Mouse (Mus musculus) myocyte (in vitro differentiated cells): Measurements from ENCODE around the gene Elavl1. TPM values are rescaled to one million over a fixed set of nuclear protein-coding genes. Genes with fewer than 3 reads are reported as not detected.

ENCODE experiments used
- H3K27me3 ChIP-seq: one replicate; pipeline ENCODE4 v1.6.1; 2011; ENCODE audit not compliant: control insufficient read depth, insufficient read depth, insufficient read length
- H3K36me3 ChIP-seq: one replicate; pipeline ENCODE4 v1.6.1; 2011; ENCODE audit not compliant: control insufficient read depth, insufficient read depth
- H3K4me2 ChIP-seq: one replicate; pipeline ENCODE4 v1.6.1; 2011; ENCODE audit warnings: low read depth, control low read depth
- H3K4me3 ChIP-seq: one replicate; pipeline ENCODE4 v1.5.1; 2011; ENCODE audit warnings: mild to moderate bottlenecking, control low read depth, moderate library complexity
- H3K79me2 ChIP-seq: one replicate; pipeline ENCODE4 v1.6.1; 2011; ENCODE audit not compliant: control insufficient read depth, insufficient read depth
- H3ac ChIP-seq: one replicate; pipeline ENCODE4 v1.6.1; 2011; ENCODE audit not compliant: control insufficient read depth, insufficient read length
- CEBPB ChIP-seq: IDR thresholded peaks from 2 replicates; pipeline ENCODE4 v1.6.1; 2011; ENCODE audit warnings: mild to moderate bottlenecking, moderate library complexity; ENCODE audit not compliant: poor library complexity, insufficient read depth, severe bottlenecking
- E2F4 ChIP-seq: IDR thresholded peaks from one replicate; pipeline ENCODE4 v1.6.1; 2011; ENCODE audit warnings: mild to moderate bottlenecking, control low read depth, moderate library complexity; ENCODE audit not compliant: insufficient read depth
- MAX ChIP-seq: IDR thresholded peaks from one replicate; pipeline ENCODE4 v1.6.1; 2011; ENCODE audit warnings: low read depth, mild to moderate bottlenecking, control low read depth
- MYOD1 ChIP-seq, 3 experiments: IDR thresholded peaks; one replicate each; pipeline ENCODE4 v1.6.1; 2011; ENCODE audit warnings: control low read depth in 2 of 3, low read depth in 2 of 3, mild to moderate bottlenecking in 2 of 3, moderate library complexity in 1 of 3; ENCODE audit not compliant: insufficient read length in 2 of 3, control insufficient read depth in 1 of 3
- MYOG ChIP-seq, 3 experiments: IDR thresholded peaks; one replicate each; pipeline ENCODE4 v1.6.1; 2011; ENCODE audit warnings: control low read depth in 2 of 3, low read depth in 2 of 3, mild to moderate bottlenecking in 2 of 3; ENCODE audit not compliant: insufficient read length in 2 of 3, control insufficient read depth in 1 of 3, insufficient read depth in 1 of 3
- POLR2A ChIP-seq: IDR thresholded peaks from one replicate; pipeline ENCODE4 v1.6.1; 2011; ENCODE audit warnings: low read depth, mild to moderate bottlenecking, control low read depth, moderate library complexity; ENCODE audit not compliant: insufficient read length
- POLR2AphosphoS2 ChIP-seq: IDR thresholded peaks from one replicate; pipeline ENCODE4 v1.6.1; 2011; ENCODE audit warnings: low read depth, control low read depth; ENCODE audit not compliant: insufficient read length
- REST ChIP-seq: IDR thresholded peaks from one replicate; pipeline ENCODE4 v1.6.1; 2011; ENCODE audit warnings: mild to moderate bottlenecking, control low read depth, moderate library complexity; ENCODE audit not compliant: insufficient read depth, insufficient read length
- SRF ChIP-seq: IDR thresholded peaks from one replicate; pipeline ENCODE4 v1.6.1; 2011; ENCODE audit warnings: low read depth; ENCODE audit not compliant: control insufficient read depth, insufficient read length
- TCF12 ChIP-seq: IDR thresholded peaks from one replicate; pipeline ENCODE4 v1.6.1; 2011; ENCODE audit warnings: mild to moderate bottlenecking, control low read depth; ENCODE audit not compliant: poor library complexity, insufficient read depth, severe bottlenecking
- TCF3 ChIP-seq: IDR thresholded peaks from one replicate; pipeline ENCODE4 v1.6.1; 2011; ENCODE audit warnings: low read depth, control low read depth; ENCODE audit not compliant: insufficient read length
- USF1 ChIP-seq: IDR thresholded peaks from one replicate; pipeline ENCODE4 v1.6.1; 2011; ENCODE audit warnings: low read depth, mild to moderate bottlenecking, control low read depth, moderate library complexity
- polyA plus RNA-seq: library from polyadenylated mRNA; unstranded; fragments of >200 nt; fragmentation: generic; extraction: Trizol; gene quantifications from one replicate; pipeline ENCODE4 v1.2.1, GENCODE M21; 2012; ENCODE audit warnings: missing spikeins

Elavl1 gene
- polyA plus RNA-seq, 1 experiment = 44.2 TPM

DNA sequence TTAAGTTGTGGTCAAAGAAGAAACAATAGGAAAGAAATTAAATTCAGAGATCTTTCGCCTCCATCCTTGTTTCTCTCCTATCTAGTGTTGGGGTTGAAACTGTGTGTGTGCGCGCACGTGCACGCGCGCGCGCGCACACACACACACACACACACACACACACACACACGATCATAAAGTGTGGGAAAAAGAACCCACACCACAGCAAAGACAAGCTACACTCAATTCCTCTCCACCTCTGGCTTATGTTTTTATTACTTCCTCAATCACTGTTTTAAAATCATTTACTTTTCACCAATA, 5.7 kb downstream of the Elavl1 start:
- peaks cover 100% of the 10 kb centered on the region for H3K79me2 ChIP-seq
- peaks cover 18% of the 10 kb centered on the region for H3K36me3 ChIP-seq
- H3ac ChIP-seq = no peak overlapping the region
- TF ChIP-seq SRF (no peak), E2F4 (no peak), CEBPB (no peak), MYOD1 (IDR thresholded peaks at IDR 0.05; ENCODE audit: control insufficient read depth in 1 of 3, insufficient read length in 2 of 3, low read depth in 2 of 3) (no peak), POLR2A (no peak), USF1 (no peak), TCF12 (no peak), MAX (no peak)
- H3K27me3 ChIP-seq = no peaks in the 10 kb centered on the region
- no peak overlapping the region for H3K4me3 ChIP-seq
- peak overlapping the region; percentile 61 for H3K4me2 ChIP-seq

DNA sequence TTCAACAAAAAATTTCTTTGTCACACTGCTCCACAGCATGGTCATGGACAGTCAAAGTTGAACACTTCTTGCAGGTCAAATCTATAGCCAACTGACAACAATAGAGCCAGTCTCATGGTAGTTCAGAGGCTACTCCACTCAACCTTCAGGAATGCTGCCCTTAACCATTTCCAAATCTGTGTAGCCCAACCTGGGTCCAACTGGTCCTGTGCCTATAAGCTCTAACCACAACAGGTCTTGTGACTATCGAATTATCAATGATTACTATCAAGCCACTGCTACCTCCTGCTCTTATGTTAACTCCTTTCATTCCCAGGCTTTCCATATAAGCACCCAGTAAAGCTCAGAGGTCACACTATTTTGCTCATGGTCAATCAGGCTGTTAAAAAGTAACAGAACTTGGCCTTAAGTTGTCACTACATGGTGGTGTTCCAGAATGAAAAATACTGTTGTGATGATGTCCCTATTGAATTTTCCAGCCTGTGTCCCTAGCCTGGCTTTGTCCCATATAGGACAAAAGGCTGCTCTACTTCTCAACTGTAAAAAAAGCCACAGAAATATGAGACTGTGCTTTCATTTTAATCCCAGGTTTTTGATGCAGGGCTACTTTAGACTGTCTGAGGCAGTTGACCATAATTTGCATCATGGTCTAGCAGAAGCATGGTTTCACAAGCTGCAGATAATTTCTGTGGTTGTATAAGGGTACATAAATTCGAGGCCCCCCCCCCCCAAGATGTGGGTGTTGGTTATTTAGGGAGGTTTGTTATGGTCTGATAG, 6.2 kb downstream of the Elavl1 start:
- Histone ChIP-seq H3K79me2 (peaks cover 100% of the 10 kb centered on the region), H3K4me3 (no peak overlapping the region), H3ac (no peak overlapping the region), H3K4me2 (peak overlapping the region; percentile 61), H3K27me3 (no peaks in the 10 kb centered on the region), H3K36me3 (peaks cover 18% of the 10 kb centered on the region)
- TF ChIP-seq CEBPB = peak; percentile 50; the same call in 1 of the 2 replicates
- no peak for TF ChIP-seq POLR2AphosphoS2
- no peak for TF ChIP-seq E2F4

DNA sequence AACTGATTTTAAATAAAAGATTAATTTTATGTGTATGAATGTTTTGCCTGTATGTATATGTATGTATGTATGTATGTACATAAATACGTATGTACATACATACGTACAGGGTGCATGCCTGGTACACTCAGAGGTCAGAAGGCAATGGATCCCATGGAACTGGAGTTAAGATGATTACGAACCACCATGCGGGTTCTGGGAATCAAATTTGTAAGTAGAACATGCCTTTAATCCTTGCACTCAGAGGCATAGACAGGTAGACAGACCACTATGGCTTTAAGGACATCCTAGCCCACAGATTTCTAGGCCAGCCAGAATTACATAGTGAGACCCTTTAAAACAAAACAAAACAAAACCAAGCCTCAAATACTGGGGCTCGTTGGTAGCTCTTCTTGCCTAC, 7.1 kb downstream of the Elavl1 start:
- H3K79me2 ChIP-seq = peaks cover 100% of the 10 kb centered on the region
- H3ac ChIP-seq = no peak overlapping the region
- TF ChIP-seq CEBPB = no peak
- TF ChIP-seq E2F4 = no peak
- TF ChIP-seq MAX = no peak
- TF ChIP-seq POLR2AphosphoS2 = no peak
- no peak for TF ChIP-seq SRF
- TF ChIP-seq MYOG (IDR thresholded peaks at IDR 0.05; ENCODE audit: control insufficient read depth in 1 of 3, insufficient read depth in 1 of 3, insufficient read length in 2 of 3, low read depth in 2 of 3) = no peak
- no peak for TF ChIP-seq REST
- no peak for TF ChIP-seq USF1
- TF ChIP-seq TCF3 = no peak
- TF ChIP-seq POLR2A = no peak
- no peak for TF ChIP-seq MYOD1 (IDR thresholded peaks at IDR 0.05; ENCODE audit: control insufficient read depth in 1 of 3, insufficient read length in 2 of 3, low read depth in 2 of 3)
- TF ChIP-seq TCF12 = no peak
- peak overlapping the region; percentile 61 for H3K4me2 ChIP-seq
- H3K27me3 ChIP-seq = no peaks in the 10 kb centered on the region
- H3K36me3 ChIP-seq = peaks cover 18% of the 10 kb centered on the region
- H3K4me3 ChIP-seq = no peak overlapping the region

DNA sequence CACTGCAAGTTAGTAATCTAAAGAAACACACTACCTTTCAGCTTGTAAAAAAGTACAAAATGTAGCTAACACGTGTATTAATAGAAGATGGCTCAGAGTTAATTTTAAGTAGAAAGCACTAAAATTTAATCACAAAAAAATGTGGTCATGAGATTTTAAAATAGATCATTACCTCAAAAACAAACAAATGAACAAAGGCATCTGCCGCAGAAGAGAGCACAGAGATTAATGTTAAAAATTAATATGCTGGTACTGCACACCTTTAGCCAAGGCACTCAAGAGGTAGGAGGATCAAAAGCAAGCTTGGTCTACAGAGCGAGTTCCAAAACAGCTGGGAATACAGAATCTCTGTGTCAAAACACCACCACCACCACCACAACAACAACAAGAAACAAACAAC, 10.4 kb downstream of the Elavl1 start:
- Histone ChIP-seq H3K4me2 (no peak overlapping the region), H3K36me3 (peaks cover 25% of the 10 kb centered on the region), H3K27me3 (no peaks in the 10 kb centered on the region), H3K79me2 (peaks cover 95% of the 10 kb centered on the region), H3ac (no peak overlapping the region), H3K4me3 (no peak overlapping the region)
- TF ChIP-seq USF1 (no peak), SRF (no peak), TCF3 (no peak), POLR2AphosphoS2 (no peak), MYOD1 (IDR thresholded peaks at IDR 0.05; ENCODE audit: control insufficient read depth in 1 of 3, insufficient read length in 2 of 3, low read depth in 2 of 3) (no peak), MAX (no peak), MYOG (IDR thresholded peaks at IDR 0.05; ENCODE audit: control insufficient read depth in 1 of 3, insufficient read depth in 1 of 3, insufficient read length in 2 of 3, low read depth in 2 of 3) (no peak), CEBPB (no peak), POLR2A (no peak), TCF12 (no peak), E2F4 (no peak), REST (no peak)
